In the genomic region with DNA sequence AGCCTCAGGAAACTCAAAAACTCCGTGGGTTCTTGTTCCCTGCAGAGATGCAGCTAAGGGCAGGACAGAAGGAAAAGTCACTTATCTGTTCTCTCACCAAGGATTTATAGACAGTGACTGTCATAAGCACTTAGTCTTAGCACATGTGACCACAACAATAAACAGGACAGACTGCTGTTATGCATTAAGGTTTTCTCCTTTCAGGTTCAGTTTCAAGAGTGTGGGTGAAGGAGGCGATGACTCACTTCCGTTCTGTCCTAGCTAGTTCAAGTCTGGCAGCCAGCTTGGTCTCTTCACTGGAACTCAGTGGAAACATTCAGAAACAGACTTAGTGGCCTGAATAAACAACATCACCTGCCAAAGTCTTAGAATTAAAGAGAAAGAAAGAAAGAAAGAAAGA, we compare ENCODE assay signal across 12 mouse cellular contexts.
A peak's percentile ranks its signal among the peaks of the same experiment; 100 is the strongest.
DNase-seq lines count a peak whose midpoint lies in the region; ATAC-seq and TF ChIP-seq lines count a peak whose summit lies in the region.
"Had no signal": no experiment of that assay in that cellular context is flagged by ENCODE, and none has a peak within 500 bp of the region (broad histone marks: within the 10 kb centered on the region; RNA-seq: fewer than 3 reads in every experiment).

No protein-coding gene starts in this region.

- intact Hi-C loops in gastrocnemius, adult 2 months (cut with DNase I): no loop called here

- TF ChIP-seq CTCF in gastrocnemius, adult 2 months (IDR thresholded peaks at IDR 0.05): no peak

- DNase-seq in gastrocnemius, adult 2 months: peak; percentile 35
- DNase-seq in gastrocnemius, postnatal 10 days: no peak
- peak; percentile 91 for DNase-seq in 3T3-L1 (ENCODE audit: low read depth, low spot score)
- DNase-seq in induced T-regulatory cell, adult 2 months (ENCODE audit: low read depth): peak; percentile 87
- no peak for DNase-seq in embryo, embryonic 10 days (ENCODE audit: low spot score)
- DNase-seq in frontal cortex, postnatal 10 days (ENCODE audit: low spot score in 2 of 2): no peak
- DNase-seq in cerebellum, adult 11-12 months: no peak
- DNase-seq: kidney, postnatal 14 days had no signal

- peak; percentile 95 for ATAC-seq in activated CD4-positive, CD25-positive, alpha-beta regulatory T cell, adult 4 months
- ATAC-seq: liver, embryonic 12.5 days had no signal

- H3K4me3 ChIP-seq in gastrocnemius, adult 2 months: no peak overlapping the region
- H3K4me3 ChIP-seq: hindbrain, embryonic 12.5 days; liver, embryonic 12.5 days; midbrain, embryonic 12.5 days had no signal

- peak overlapping the region; percentile 63 for H3K27ac ChIP-seq in gastrocnemius, adult 2 months
- H3K27ac ChIP-seq: hindbrain, embryonic 12.5 days; liver, embryonic 12.5 days; midbrain, embryonic 12.5 days had no signal

Comparison
In these comparisons a context has a peak if more than half of its experiments do, and no peak if none do; other contexts are left out.
1. DNase-seq: peak in gastrocnemius, adult 2 months (single experiment), 3T3-L1 (single experiment) and induced T-regulatory cell, adult 2 months (single experiment); none in gastrocnemius, postnatal 10 days (single experiment), embryo, embryonic 10 days (single experiment), frontal cortex, postnatal 10 days (0 of 2) and cerebellum, adult 11-12 months (single experiment).